In genomic region chr5:67551668-67552390, GRCm38 (mm10) we compare ENCODE assay signal across 26 mouse cellular contexts. TPM values are rescaled to one million over a fixed set of nuclear protein-coding genes. Genes with fewer than 3 reads are reported as not detected.
"Had no signal": no experiment of that assay in that cellular context is flagged by ENCODE, and none has a peak within 500 bp of the region (broad histone marks: within the 10 kb centered on the region; RNA-seq: fewer than 3 reads in every experiment).

No protein-coding gene starts in this region.

- H3K27ac ChIP-seq: gastrocnemius, adult 2 months; heart, embryonic 13.5 days; heart, embryonic 15.5 days; hindbrain, embryonic 10.5 days; hindbrain, embryonic 12.5 days; hindbrain, embryonic 14.5 days; intestine, embryonic 15.5 days; limb, embryonic 15.5 days; liver, embryonic 12.5 days; liver, embryonic 14.5 days had no signal

- H3K9ac ChIP-seq: heart, embryonic 13.5 days; heart, embryonic 15.5 days; hindbrain, embryonic 12.5 days; hindbrain, embryonic 14.5 days; intestine, embryonic 15.5 days; limb, embryonic 15.5 days; liver, embryonic 12.5 days; liver, embryonic 14.5 days had no signal

- H3K4me2 ChIP-seq: heart, embryonic 11.5 days; heart, embryonic 13.5 days; heart, embryonic 15.5 days; hindbrain, embryonic 12.5 days; hindbrain, embryonic 14.5 days; intestine, embryonic 15.5 days; limb, embryonic 15.5 days; liver, embryonic 12.5 days had no signal

- H3K27me3 ChIP-seq: heart, embryonic 13.5 days; heart, embryonic 15.5 days; hindbrain, embryonic 12.5 days; intestine, embryonic 15.5 days; limb, embryonic 15.5 days; liver, embryonic 12.5 days had no signal

- H3K4me1 ChIP-seq: heart, embryonic 13.5 days; heart, embryonic 15.5 days; hindbrain, embryonic 10.5 days; hindbrain, embryonic 12.5 days; intestine, embryonic 15.5 days; liver, embryonic 12.5 days had no signal

- H3K36me3 ChIP-seq: heart, embryonic 13.5 days; heart, embryonic 15.5 days; hindbrain, embryonic 10.5 days; hindbrain, embryonic 12.5 days; intestine, embryonic 15.5 days; limb, embryonic 15.5 days; liver, embryonic 12.5 days had no signal

- H3K9me3 ChIP-seq: heart, embryonic 13.5 days; heart, embryonic 15.5 days; hindbrain, embryonic 10.5 days; hindbrain, embryonic 12.5 days; intestine, embryonic 15.5 days; limb, embryonic 15.5 days; liver, embryonic 12.5 days had no signal

- DNase-seq: gastrocnemius, adult 2 months; gastrocnemius, postnatal 10 days; gastrocnemius, postnatal 25 days; heart, postnatal 4 days; kidney, adult 18-20 months; kidney, adult 8-10 months; kidney, postnatal 10 days; kidney, postnatal 25 days; kidney, postnatal 4 days; layer of hippocampus, adult 9-11 months; layer of hippocampus, postnatal 36 days; left cerebral cortex, postnatal 4 days had no signal

- ATAC-seq: hindbrain, embryonic 16.5 days; inflammation-experienced regulatory T-cells, adult 6 months; intestine, embryonic 15.5 days; intestine, postnatal 0 days; liver, embryonic 12.5 days had no signal

- H3K4me3 ChIP-seq: gastrocnemius, adult 2 months; heart, embryonic 13.5 days; heart, embryonic 15.5 days; hindbrain, embryonic 10.5 days; hindbrain, embryonic 12.5 days; intestine, embryonic 15.5 days; limb, embryonic 15.5 days; liver, embryonic 12.5 days had no signal

RNA-seq across cellular contexts. Expression of gene Shisa3, which starts 55.9 kb away (rescaled TPM):
- total RNA-seq: granulocyte monocyte progenitor cell, adult 5-6 weeks had no signal
